Mouse (Mus musculus): ENCODE results near the gene Six1. TPM values are rescaled to one million over a fixed set of nuclear protein-coding genes. Genes with fewer than 3 reads are reported as not detected.
A peak's percentile ranks its signal among the peaks of the same experiment; 100 is the strongest.
"Not testable (repeated sequence)": the region's sequence is repeated elsewhere in the genome, so short reads cannot be mapped to it uniquely, and the experiment has no call there.

Gene Six1
- polyA plus RNA-seq (2017; shearing (Covaris generic)) = not detected

DNA sequence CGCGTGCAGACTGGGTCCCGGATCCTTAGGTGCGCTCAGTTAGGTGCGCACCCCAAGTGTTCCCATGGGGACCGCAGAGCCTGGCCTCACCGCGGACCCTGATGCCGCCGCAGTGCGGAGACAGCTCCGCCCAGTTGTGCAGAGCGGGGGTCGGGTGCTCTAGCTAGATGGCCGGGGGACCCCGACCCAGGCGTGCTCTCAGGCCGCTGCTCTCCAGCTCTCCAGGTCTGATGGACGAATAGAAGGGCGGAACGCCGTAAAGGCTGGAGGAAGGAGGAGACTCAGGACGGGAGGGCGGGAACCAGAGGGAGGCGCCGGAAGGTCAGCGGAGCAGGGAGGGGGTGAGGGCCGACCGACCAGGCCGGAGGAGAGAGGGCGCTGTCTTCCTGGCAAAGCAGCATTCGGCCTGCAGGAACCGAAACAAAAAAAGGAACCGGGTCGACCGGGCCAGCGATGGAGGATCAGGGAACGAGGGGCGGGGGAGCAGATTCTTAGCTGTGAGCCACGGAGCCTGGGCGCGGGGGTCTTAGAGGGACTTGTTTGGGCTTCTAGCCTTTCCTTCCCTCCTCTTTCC is at the start of gene Six1:
Gene Six1 (minus strand): TSS at position 220 of the 574 bp plus-strand sequence.
- peak; percentile 16 for ATAC-seq

DNA sequence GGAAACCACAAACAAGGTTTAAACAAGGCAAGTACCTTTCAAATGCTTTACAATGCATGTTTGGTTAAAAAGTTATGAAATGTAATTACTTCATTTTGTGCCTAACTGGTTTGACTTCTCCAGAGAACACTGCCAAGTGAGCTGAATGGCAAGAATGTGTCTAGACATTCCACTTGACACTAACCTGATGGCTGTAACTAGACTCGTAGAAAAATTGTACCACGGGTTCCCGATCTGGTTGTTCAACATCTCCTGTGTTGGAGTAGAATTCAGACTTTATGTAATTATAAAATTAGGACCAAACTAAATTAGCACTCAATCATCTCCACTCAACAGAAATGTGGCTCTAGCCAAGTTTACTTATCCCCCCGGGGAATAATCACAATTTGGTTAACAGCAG is 44.9 kb upstream of the Six1 start:
- ATAC-seq = no peak

DNA sequence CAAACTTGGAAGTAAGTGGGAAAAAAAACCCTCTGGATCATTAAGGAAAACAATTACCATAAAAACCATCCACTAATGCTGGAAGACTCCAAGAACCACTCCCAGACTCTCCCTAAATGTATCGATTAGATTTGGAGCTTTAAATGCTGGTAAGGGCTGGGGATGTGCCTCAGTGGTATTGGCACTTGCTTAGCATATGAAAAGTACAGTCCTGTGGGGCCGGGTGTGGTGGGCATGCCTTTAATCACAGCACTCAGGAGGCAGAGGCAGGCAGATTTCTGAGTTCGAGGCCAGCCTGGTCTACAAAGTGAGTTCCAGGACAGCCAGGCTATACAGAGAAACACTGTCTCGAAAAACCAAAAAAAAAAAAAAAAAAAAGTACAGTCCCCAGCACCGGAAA is 42.5 kb upstream of the Six1 start:
- not testable (repeated sequence) for ATAC-seq

DNA sequence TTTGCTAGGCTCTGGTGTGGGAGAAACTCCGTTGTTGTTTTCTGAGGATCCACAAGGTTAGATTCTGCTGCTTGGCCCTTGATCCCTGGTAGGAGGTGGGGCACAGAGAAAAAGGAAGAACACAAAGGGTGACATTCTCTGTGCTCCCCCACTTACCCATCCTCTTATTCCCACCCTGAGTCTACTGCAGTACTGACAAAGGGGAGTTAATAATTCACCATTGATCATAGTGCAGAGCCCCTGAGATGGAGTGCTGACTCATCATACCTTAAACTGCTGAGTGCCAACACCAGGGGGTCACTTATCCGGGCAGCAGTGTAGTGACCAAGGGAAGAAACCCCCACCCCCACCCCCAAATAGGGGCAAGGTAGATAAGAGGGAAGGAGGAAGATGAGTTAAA is 40.9 kb upstream of the Six1 start:
- ATAC-seq = no peak

DNA sequence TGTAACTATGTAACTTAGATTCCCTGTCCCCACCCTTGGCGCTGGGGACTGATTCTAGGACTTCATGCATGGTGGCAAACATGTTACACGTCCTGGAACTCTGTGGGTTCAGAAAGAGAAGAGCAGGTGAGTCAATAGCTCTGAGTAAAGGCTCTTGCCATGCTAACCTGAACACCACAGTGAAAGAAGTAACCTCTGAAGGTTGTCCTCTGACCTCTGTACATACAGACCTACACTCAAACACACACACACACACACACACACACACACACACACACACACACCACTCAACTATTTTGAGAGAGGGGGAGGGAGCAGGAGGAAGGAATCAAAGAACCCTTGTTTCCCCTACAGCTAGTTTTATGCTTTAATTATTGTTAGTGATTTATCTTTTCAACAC is 40.5 kb upstream of the Six1 start:
- ATAC-seq = no peak

DNA sequence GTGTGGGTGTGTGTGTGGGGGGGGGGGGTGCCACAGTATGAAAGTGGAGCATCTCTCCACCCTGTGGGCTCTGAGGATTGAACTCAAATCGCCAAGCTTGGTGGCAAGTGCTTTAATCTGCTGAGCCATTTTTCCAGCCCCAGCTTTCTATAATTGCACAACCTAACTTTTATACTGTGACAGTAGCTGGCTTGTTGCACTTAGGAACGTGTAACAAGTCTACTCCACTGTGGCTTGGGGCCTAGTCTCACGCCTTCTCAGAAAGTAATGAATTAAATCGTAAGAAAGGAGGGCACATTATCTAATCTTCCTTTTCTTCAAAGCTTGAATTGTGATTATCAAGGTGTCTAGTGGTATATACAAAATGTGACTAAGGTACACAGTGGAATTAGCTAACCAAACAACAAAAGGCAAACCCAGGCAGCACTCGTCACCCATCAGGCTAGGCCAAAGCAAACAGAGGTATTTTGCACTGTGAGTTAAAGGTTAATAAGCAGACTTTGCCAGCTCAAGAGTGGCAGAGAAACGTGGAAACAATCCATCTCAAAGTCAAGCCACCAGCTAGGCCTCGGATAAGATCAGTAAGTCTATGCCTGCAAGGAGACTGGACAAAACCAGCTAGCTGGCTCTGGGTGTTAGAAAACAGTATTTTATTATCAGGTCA is 37.1 kb upstream of the Six1 start:
- ATAC-seq = no peak

DNA sequence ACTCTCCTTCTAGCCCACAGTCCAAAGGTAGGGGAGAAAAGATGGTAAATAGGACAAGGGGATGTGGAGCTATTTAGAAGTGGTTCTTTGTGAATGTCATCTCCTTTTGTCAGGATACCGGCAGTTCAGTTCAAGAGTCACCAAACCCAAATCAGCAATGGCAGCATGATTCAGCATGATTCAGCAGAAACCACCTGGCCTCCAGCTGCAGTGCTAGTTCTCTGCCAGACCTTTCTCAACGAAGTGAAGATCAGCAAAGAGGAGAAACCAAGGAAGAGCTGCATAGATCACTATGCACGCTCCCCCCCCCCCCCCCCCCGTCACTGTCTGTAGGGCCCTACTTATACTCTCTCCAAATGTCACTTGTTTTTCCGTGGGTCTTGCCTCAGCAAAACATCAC is 35.2 kb upstream of the Six1 start:
- ATAC-seq = no peak

DNA sequence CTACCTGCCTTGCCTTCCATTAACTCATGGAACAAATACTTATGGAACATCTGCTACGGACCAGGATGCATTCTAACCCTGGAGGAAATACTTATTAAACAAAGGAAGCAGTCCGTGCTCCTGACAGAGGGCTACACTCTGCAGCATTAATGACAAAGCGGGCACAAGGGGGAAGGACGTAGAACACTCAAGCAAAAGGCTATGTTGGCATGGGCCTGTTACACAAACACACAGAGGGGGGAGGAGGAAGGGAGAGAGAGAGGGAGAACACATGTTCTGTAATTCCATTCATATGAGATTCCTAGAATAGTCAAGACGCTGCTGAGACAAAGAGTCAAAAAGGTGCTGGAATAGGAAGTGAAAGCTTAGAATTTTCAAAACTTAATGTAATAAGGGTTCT is 34.8 kb upstream of the Six1 start:
- ATAC-seq = no peak

DNA sequence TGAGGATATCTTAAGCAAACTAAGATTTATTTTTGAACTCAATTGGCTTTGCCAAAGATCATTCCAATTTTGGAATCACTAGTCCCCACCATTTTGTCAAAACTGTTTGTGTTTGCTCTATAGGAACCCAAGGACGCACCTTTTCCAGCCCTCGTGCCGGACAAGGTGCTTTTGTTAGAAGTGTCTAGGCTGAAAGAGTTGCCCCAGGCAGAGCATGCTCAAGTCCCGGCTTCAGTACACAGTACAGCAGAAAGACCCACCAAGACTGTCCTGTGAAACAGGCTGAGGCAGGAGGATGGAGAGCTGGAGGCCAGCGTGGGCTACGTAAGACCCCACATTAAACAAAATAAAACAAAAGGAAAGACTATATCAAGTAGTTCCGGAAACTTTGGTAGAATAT is 33.4 kb upstream of the Six1 start:
- no peak for ATAC-seq

DNA sequence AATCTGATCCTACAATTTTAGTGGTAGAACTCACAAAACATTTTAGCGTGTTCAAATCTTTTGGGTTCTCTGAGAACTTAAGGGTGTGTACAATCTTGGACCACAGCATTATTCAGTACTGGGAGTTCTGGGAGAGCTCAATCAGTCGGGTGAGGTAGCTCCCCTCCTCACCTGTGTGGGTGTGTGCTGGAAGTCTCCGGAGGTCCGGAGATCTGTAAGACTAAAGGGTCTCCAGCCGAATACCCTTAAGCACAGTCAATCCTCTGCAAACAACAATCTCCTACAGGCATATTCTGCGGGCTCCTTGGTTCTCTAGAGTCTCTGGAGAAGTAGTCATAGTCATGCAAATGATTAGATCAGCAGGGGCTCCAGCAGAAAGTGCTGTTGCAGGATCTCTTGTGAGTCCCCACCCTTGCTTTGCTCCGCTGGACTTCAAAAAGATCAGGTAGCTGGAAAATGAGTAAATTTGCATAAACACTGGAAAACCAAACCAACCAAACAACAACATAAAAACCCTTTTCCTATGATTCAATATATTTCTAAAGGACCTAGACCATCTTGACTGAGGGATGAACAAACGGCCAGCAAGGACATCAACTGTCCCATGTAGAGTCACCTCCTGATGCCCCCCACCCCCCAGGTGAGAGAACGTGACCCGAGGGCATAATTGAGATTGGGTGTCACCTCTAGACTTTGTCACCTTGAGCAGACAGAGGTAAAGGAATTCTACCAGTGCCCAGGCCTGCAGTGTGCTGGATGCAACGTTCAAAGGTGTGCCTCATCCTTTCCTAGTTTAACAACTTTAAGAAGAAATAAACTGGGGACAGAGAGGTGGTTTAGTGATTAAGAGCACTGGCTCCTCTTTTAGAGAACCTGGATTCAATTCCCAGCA is 32.3 kb upstream of the Six1 start:
- no peak for ATAC-seq

DNA sequence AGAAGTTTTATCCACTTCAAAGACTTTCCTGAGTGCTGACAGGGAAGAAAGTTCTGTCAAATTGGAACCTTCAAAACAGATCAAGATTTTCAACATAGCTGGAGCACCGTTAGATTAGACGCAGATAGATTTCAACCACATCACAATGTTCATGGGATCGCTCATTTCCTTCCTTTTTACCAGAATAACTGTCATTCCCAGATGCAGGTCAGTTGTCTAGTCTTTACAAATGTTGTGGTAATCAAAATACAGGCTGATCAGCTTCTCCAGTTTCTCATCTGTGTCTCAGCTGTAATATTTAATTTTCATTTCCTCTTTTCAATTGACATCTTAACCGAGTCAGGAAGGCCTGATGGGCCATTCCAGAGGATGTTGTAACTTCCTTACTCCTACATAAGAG is 30.1 kb upstream of the Six1 start:
- no peak for ATAC-seq

DNA sequence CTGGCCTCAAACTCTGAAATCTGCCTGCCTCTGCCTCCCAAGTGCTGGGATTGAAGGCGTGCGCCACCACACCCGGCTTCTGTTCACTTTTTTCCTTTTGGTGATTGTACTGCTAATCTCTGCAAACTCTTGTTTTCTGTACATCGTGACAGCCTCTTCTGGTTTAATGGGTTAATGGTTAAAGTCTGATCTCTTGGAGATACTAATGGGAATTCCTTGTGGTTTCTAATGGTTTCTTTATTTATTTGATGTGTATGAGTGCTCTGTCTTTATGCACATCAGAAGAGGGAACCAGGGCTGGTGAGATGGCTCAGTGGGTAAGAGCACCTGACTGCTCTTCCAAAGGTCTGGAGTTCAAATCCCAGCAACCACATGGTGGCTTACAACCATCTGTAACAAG is 28.1 kb upstream of the Six1 start:
- not testable (repeated sequence) for ATAC-seq

DNA sequence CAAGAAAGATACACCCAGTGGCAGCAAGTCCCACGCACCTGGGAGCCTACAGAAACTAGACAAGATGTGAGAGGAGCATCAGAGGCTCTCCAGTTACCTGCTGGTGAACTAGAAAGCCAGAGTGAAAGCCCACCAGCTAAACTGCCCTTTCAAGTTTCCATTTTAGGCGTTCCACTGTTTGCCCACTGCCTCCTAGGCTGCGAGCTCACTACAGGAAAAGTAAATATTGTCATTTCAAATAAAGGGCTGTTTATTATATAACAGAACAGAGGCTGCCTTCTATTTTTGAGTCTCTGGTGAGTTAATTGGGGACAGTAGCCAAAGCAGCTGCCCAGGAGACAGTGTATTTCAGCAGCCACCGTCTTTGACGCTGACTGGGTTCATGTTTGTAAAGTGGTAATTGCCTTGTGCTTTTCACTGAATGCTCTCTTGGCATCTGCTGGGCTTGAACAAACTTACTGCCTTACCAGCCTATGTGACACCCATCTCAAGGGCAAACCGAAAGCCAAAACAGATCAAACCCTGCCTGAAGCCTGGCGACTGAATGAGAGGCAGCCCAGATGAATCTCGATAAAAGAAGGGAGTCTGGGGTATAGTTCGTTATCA is 7.2 kb upstream of the Six1 start:
- no peak for ATAC-seq

DNA sequence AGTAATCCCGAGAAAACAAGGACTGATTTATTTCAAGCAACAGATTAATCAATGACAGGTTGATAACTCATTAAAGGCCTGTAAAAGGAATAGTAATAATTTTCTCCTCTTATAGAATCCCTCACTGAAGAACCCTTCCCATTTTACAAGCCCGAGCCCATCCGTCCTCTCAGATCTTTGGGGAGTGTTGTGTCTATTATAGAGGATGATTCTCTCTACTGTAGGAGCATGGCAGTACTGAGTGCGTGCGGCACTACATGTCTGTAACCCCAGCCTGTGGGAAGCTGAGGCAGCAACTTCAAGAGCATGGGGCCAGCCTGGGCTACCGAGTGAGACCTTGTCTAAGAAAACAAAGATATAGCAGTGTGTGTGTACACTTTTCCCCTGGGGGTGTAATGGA is 3.8 kb upstream of the Six1 start:
- ATAC-seq = no peak

DNA sequence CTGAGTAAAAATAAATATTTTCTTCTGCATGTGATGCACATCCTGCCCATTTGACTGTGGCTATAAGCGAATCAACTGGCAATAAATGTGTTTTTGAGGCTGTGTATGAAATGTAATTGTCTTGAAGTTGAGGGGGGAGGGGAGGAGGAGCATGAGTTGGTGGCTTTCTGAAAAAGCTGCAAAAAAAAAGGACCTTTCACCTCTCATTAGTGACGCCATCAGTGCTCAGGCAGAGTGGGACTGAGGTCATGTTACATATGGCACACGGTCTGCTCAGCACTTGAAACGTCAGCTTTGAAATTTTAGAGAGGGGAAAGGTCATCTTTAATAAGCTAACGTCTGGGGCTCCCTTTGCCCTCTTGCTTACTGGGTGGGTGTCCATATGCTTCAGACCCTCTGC is 1.8 kb upstream of the Six1 start:
- no peak for ATAC-seq

DNA sequence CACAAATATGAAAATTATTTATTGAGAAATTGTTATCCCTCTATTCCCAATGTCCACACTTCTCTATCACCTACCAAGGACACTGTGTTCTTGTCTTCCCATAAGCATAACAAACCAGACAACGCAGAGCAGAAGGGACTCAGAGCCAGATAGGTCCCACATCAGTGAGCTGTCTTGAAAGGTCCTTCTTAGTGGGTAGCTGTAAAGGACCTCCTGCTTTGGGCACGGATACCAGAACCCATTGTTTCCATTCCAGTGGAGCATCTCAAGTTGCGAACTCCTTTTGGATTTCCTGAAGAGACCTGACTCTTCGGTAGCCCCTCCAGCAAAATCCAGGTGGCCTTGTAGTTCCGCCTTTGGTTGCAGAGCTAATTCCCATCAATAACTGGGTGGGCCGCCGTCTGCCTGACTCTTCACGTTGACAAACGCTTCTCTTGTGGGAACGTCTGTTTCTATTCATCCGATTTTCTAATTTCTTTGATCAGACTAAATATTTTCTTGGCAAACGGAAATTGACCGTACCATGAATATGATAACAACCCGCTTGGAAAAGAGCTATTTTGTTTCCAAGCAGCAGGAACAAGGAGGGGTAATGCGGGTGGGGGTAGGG is 994 bp upstream of the Six1 start:
- ATAC-seq = no peak

DNA sequence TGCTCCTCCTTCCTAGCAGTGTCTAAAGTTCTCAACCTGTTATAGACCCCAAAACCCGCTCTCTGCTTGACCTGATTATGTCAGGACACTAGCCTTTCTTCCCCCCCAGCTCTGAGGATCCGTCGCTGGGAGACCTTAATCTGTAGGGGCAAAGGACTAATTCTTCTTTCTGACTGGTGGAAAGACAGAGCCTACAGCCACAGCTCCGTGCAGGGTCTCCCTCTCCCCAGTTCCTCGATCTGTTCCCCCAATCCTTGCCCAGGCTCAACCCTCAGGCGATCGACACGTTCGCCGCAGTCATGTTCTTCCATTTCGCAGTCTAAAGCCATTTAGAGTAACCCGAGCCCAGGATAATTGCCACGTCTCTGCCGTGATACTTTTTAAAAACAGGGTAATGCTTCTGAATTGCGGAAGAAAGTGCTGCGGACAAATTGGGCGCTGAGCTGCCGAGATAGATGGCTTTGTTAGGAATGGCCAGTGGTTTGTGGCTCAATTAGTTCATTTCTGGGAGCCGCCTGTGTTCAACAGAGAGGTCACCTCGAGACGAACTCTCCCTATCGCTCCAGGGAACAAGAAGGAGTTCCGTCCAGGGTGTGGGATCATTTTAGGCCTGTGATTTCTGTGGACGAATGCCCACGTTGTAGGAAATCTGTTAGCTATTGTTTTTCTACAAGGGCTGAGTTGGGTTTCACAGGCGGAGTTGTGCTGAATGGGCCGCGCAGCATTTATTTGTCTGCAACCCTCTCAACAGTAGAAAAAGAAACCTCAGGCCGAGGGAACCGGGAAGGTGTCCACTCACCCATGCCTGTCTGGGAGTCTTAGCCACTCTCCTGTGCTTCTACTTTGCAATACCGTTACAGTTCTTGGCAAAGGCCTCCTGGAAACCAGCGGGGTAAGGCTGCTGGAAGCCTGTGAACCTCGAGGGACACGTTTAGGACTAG is 766 bp downstream of the Six1 start:
- ATAC-seq = no peak

DNA sequence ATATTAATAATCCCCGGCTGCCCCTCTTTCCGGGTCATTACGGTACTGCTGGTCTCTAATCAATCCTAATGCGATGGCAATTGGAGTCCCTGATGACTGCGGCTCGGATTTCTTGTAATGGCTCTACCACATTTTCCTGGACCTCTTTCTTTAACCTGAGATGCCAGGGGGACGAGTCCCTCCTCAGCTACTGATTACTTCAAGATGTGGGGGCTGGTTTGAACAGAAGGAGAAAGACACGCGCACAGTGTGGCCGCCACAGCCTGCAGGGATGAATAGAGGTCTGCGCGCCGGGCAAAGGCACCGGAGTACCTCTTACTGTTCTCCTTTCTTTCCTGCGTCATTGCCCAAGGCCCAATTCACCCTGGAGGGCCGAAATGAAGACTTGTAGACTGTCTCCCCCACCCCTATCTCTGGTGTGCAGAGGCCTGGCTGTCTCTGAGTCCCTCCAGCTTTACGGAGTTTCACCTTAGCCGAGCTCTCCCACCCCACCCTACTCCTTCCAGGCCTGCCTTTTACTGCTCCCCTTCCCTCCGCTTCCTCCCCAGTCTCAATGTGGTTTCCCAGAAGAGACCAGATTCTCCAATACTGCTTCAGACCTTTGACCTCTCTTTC is 1.5 kb downstream of the Six1 start:
- ATAC-seq = no peak

DNA sequence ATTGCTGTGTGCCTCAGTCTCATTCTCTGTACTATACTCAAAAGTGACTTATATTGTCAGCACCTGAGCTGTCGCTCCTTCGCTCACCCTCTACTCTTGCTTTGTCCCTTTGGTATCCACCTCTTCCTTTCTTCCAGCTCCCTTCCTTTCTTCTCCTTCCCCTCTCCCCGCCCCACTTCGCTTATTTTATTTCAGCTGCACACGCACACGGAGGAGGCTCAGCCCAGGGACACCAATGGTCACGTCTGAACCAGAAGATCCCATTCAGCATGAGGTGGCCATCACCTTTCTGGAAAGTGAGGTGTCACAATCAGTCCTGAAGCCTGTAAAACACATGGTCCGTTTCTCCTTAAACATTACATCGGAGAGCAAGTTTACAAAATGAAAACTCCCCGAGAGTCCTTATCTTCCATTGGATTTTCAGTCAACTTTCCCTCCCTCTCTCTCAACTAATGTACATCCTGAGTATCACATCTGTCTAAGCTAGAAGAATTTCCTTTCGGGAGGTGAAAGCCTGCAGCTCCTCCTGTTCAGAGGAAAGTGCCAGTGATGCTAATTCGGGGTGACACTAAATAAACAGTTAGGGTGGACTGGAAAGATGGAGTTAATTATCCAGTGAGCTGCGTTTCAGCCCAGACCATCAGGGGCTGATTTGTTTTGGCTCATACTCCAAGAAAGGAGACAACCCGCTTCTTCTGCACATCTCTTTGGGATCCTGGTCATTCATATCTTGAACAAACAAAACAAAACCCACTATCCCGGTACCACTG is 2.7 kb downstream of the Six1 start:
- ATAC-seq = no peak

DNA sequence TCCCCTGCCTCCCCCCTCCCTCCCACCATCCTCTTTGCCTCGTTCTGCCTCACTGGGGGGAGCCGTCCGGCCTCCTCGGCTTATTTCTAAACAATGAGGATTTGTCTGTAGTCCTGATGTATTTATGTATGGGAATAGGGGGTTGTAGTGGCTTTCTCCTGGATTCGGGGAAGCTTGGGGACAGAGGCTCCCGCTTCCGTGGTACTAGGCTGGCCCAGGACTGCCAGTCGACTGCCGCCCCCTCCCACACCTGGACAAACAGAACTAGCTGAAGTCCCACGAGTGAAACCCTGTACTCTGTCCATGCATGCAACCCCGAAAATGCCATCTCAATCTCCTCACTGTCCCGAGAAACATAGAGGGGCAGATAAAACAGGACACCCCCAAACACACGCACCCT is 3.4 kb downstream of the Six1 start:
- no peak for ATAC-seq

All from inflammation-experienced regulatory T-cells, adult 6 months (primary cell).